Mouse (Mus musculus) forebrain, embryonic 16.5 days (tissue): Measurements from ENCODE around the gene Bub1. TPM values are rescaled to one million over a fixed set of nuclear protein-coding genes. Genes with fewer than 3 reads are reported as not detected.

ENCODE experiments used
- ATAC-seq: fragments of 200-750 bp; cut with Nextera tagmentation; 2 replicates; pipeline ENCODE4 v1.8.0; 2017; ENCODE audit warnings: mild to moderate bottlenecking, moderate library complexity
- H3K27ac ChIP-seq: fragments of 300-500 bp; sonication (generic); 2 replicates; pipeline ENCODE4 v1.5.1; 2014; ENCODE audit warnings: low read length, control low read depth
- H3K27me3 ChIP-seq: fragments of 300-500 bp; sonication (generic); replicated peaks from 2 replicates; pipeline ENCODE4 v1.6.1; 2014; ENCODE audit warnings: low read length; ENCODE audit not compliant: control insufficient read depth, insufficient read depth
- H3K36me3 ChIP-seq: fragments of 300-500 bp; sonication (generic); 2 replicates; pipeline ENCODE4 v1.6.1; 2014; ENCODE audit not compliant: control insufficient read depth, insufficient read depth
- H3K4me1 ChIP-seq: fragments of 300-500 bp; sonication (generic); replicated peaks from 2 replicates; pipeline ENCODE4 v1.6.1; 2014; ENCODE audit warnings: low read length; ENCODE audit not compliant: control insufficient read depth, insufficient read depth
- H3K4me2 ChIP-seq: fragments of 300-500 bp; sonication (generic); 2 replicates; pipeline ENCODE4 v1.6.1; 2014; ENCODE audit warnings: mild to moderate bottlenecking, low read length, control low read depth
- H3K4me3 ChIP-seq: fragments of 300-500 bp; sonication (generic); replicated peaks from 2 replicates; pipeline ENCODE4 v1.5.1; 2014; ENCODE audit warnings: mild to moderate bottlenecking, low read length, control low read depth
- H3K9ac ChIP-seq: fragments of 300-500 bp; sonication (generic); replicated peaks from 2 replicates; pipeline ENCODE4 v1.6.1; 2014; ENCODE audit warnings: low read depth, low read length, control low read depth
- H3K9me3 ChIP-seq: fragments of 300-500 bp; sonication (generic); 2 replicates; pipeline ENCODE4 v1.6.1; 2016; ENCODE audit warnings: low read length; ENCODE audit not compliant: control insufficient read depth
- WGBS: fragments of 180-500 bp; shearing (Covaris S2); extraction: QIAGEN DNeasy Blood & Tissue Kit; methylation state at CpG from one replicate; pipeline ENCODE4 v1.1.7; 2014; 5-methylcytosine and 5-hydroxymethylcytosine counted together
- polyA plus RNA-seq: library from polyadenylated mRNA; unstranded; fragments of >200 nt; fragmentation: Nextera tagmentation; extraction: Ambion mirVana; gene quantifications from 2 replicates; pipeline ENCODE4 v1.2.1, GENCODE M21; 2015

The Bub1 gene
- polyA plus RNA-seq, 1 experiment from 2014 or later, result 21.9 TPM

GRCm38 (mm10) chr2:127841402-127841801, 9.7 kb upstream of the Bub1 start:
- no peak overlapping the region for H3K9ac ChIP-seq
- no peak for ATAC-seq

GRCm38 (mm10) chr2:127839425-127839824, 7.8 kb upstream of the Bub1 start:
- Histone ChIP-seq H3K36me3 (no peaks in the 10 kb centered on the region), H3K9me3 (no peaks in the 10 kb centered on the region), H3K9ac (no peak overlapping the region), H3K4me3 (no peak overlapping the region), H3K27ac (no peak overlapping the region), H3K27me3 (peaks cover 15% of the 10 kb centered on the region; the same call in 1 of the 2 replicates), H3K4me2 (no peak overlapping the region), H3K4me1 (no peaks in the 10 kb centered on the region)
- WGBS, result 8% methylated on average over 11 of the region's 11 CpGs
- no peak for ATAC-seq

More at GRCm38 (mm10) chr2:127841402-127841801, 9.7 kb upstream of the Bub1 start:
- Histone ChIP-seq H3K9me3 (no peaks in the 10 kb centered on the region), H3K4me2 (no peak overlapping the region), H3K27me3 (peaks cover 15% of the 10 kb centered on the region; the same call in 1 of the 2 replicates), H3K4me1 (no peaks in the 10 kb centered on the region), H3K4me3 (no peak overlapping the region), H3K27ac (no peak overlapping the region), H3K36me3 (no peaks in the 10 kb centered on the region)
- WGBS, result 93% methylated on average over 1 of the region's 1 CpGs

- Histone ChIP-seq H3K4me3 (no peak within 1 kb of the TSS), H3K9ac (no peak within 1 kb of the TSS), H3K36me3 (no peaks in the 10 kb centered on the region), H3K27ac (no peak within 1 kb of the TSS), H3K9me3 (no peaks in the 10 kb centered on the region), H3K4me1 (no peaks in the 10 kb centered on the region), H3K27me3 (peaks cover 15% of the 10 kb centered on the region; the same call in 1 of the 2 replicates), H3K4me2 (no peak within 1 kb of the TSS)
- WGBS, result 69% methylated on average over 7 of the region's 7 CpGs
- ATAC-seq, result no peak
These were observed 6.9 kb upstream of the Bub1 start, which contains the start of gene Acoxl for GRCm38 (mm10) chr2:127838576-127838975. Gene Acoxl, plus strand, starts transcription at chr2:127838876.

- Histone ChIP-seq H3K9me3 (no peaks in the 10 kb centered on the region), H3K4me1 (peaks cover 9% of the 10 kb centered on the region; the same call in 1 of the 2 replicates), H3K27me3 (0 out of 2 replicates have a peak, but pooled peaks cover 2% of the 10 kb centered on the region), H3K4me3 (no peak overlapping the region), H3K9ac (no peak overlapping the region), H3K4me2 (no peak overlapping the region), H3K36me3 (no peaks in the 10 kb centered on the region), H3K27ac (no peak overlapping the region)
- WGBS, result 11% methylated on average over 2 of the region's 2 CpGs
- no peak for ATAC-seq
These were observed 1.1 kb upstream of the Bub1 start for GRCm38 (mm10) chr2:127832833-127833190.

- WGBS, result 38% methylated on average over 11 of the region's 11 CpGs
- Histone ChIP-seq H3K4me2 (peak overlapping the region; percentile 56), H3K27me3 (0 out of 2 replicates have a peak, but pooled peaks cover 2% of the 10 kb centered on the region), H3K9me3 (no peaks in the 10 kb centered on the region), H3K9ac (peak overlapping the region; percentile 35; the same call in 1 of the 2 replicates), H3K4me3 (peak overlapping the region; percentile 53), H3K27ac (no peak overlapping the region), H3K4me1 (peaks cover 9% of the 10 kb centered on the region; the same call in 1 of the 2 replicates), H3K36me3 (no peaks in the 10 kb centered on the region)
- peak; percentile 26; the same call in 1 of the 2 replicates for ATAC-seq
These were observed 603 bp upstream of the Bub1 start for GRCm38 (mm10) chr2:127832103-127832832.

GRCm38 (mm10) chr2:127791919-127792603, 39.6 kb downstream of the Bub1 start, which contains the start of gene Mtln:
Gene Mtln, minus strand, starts transcription at chr2:127792488.
- no peaks in the 10 kb centered on the region for H3K36me3 ChIP-seq
- H3K27ac ChIP-seq, result peak within 1 kb of the TSS; percentile 84
- H3K4me2 ChIP-seq, result peak within 1 kb of the TSS; percentile 65
- H3K4me1 ChIP-seq, result peaks cover 25% of the 10 kb centered on the region
- H3K9ac ChIP-seq, result peak within 1 kb of the TSS; percentile 76
- H3K9me3 ChIP-seq, result no peaks in the 10 kb centered on the region
- peak within 1 kb of the TSS; percentile 87 for H3K4me3 ChIP-seq
- peak; percentile 97 for ATAC-seq
- under 1% methylated on average over 37 of the region's 37 CpGs for WGBS
- H3K27me3 ChIP-seq, result no peaks in the 10 kb centered on the region

- H3K27ac ChIP-seq, result no peak overlapping the region
- H3K36me3 ChIP-seq, result no peaks in the 10 kb centered on the region
- H3K9me3 ChIP-seq, result no peaks in the 10 kb centered on the region
- no peak for ATAC-seq
- H3K4me1 ChIP-seq, result peaks cover 25% of the 10 kb centered on the region
- H3K9ac ChIP-seq, result no peak overlapping the region
- 22% methylated on average over 9 of the region's 9 CpGs for WGBS
- peak overlapping the region; percentile 91; the same call in 1 of the 2 replicates for H3K4me3 ChIP-seq
- peak overlapping the region; percentile 79 for H3K4me2 ChIP-seq
- H3K27me3 ChIP-seq, result no peaks in the 10 kb centered on the region
These were observed 41.9 kb downstream of the Bub1 start for GRCm38 (mm10) chr2:127789651-127790270.

- Histone ChIP-seq H3K4me2 (peak overlapping the region; percentile 79), H3K27ac (0 out of 2 replicates have a peak overlapping the region, but pooled peaks have one; percentile 11)
- 0 out of 2 replicates have a peak, but pooled peaks have one; percentile 5 for ATAC-seq
These were observed 42.5 kb downstream of the Bub1 start for GRCm38 (mm10) chr2:127789138-127789537.

More at GRCm38 (mm10) chr2:127789138-127789537, 42.5 kb downstream of the Bub1 start:
- H3K36me3 ChIP-seq, result no peaks in the 10 kb centered on the region
- H3K4me1 ChIP-seq, result peaks cover 25% of the 10 kb centered on the region
- peak overlapping the region; percentile 82 for H3K9ac ChIP-seq
- H3K4me3 ChIP-seq, result peak overlapping the region; percentile 91
- H3K9me3 ChIP-seq, result no peaks in the 10 kb centered on the region
- H3K27me3 ChIP-seq, result no peaks in the 10 kb centered on the region
- 5% methylated on average over 11 of the region's 11 CpGs for WGBS
